Mouse (Mus musculus) forebrain, embryonic 10.5 days (tissue): ENCODE measurements around the gene Lin54. TPM values are rescaled to one million over a fixed set of nuclear protein-coding genes. Genes with fewer than 3 reads are reported as not detected.
A peak's percentile ranks its signal among the peaks of the same experiment; 100 is the strongest.

Source experiments
- DNase-seq: peaks from one replicate; pipeline ENCODE4 v3.0.0-alpha.2; 2017; ENCODE audit warnings: low spot score; ENCODE audit errors: extremely low spot score
- H3K27ac ChIP-seq: fragments of 300-500 bp; sonication (generic); 2 replicates; pipeline ENCODE4 v1.5.1; 2016; ENCODE audit warnings: mild to moderate bottlenecking
- H3K27me3 ChIP-seq: fragments of 300-500 bp; sonication (generic); 2 replicates; pipeline ENCODE4 v1.6.1; 2016; ENCODE audit warnings: mild to moderate bottlenecking; ENCODE audit not compliant: poor library complexity, severe bottlenecking
- H3K36me3 ChIP-seq: fragments of 300-500 bp; sonication (generic); replicated peaks from 2 replicates; pipeline ENCODE4 v1.6.1; 2016; ENCODE audit warnings: mild to moderate bottlenecking, moderate library complexity
- H3K4me1 ChIP-seq: fragments of 300-500 bp; sonication (generic); 2 replicates; pipeline ENCODE4 v1.6.1; 2016
- H3K4me3 ChIP-seq: fragments of 300-500 bp; sonication (generic); 2 replicates; pipeline ENCODE4 v1.5.1; 2016; ENCODE audit warnings: mild to moderate bottlenecking, moderate library complexity
- H3K9me3 ChIP-seq: fragments of 300-500 bp; sonication (generic); 2 replicates; pipeline ENCODE4 v1.6.1; 2016; ENCODE audit warnings: mild to moderate bottlenecking, moderate library complexity
- WGBS: fragments of 180-500 bp; shearing (Covaris S2); methylation state at CpG from one replicate; pipeline ENCODE4 v1.1.7; 2016; 5-methylcytosine and 5-hydroxymethylcytosine counted together
- polyA plus RNA-seq: library from polyadenylated mRNA; unstranded; fragments of >200 nt; fragmentation: Nextera tagmentation; extraction: Ambion mirVana; gene quantifications from 2 replicates; pipeline ENCODE4 v1.2.1, GENCODE M21; 2016

Lin54 gene
- polyA plus RNA-seq, 1 experiment from 2014 or later = 14.6 TPM

DNA sequence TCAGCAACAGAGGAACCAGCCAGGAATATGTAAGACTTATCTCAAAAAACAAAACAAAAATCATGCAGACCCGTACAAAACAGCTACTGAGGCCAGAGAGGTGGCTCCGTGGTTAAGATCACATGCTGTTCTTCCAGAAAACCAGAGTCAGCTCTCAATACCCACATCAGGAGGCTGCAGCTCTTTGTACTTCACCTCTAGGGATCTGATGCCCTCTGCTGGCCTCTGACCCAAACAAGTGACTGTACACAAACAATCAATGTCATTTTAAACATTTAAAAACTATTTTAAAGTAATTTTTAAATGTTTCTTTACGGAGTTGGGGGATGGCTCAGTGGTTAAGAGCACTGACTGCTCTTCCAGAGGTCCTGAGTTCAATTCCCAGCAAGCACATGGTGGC, 24.1 kb downstream of the Lin54 start:
- WGBS = 85% methylated on average over 3 of the region's 3 CpGs

GRCm38 (mm10) chr5:100467336-100467735, 33.1 kb downstream of the Lin54 start:
- Histone ChIP-seq H3K27ac (no peak overlapping the region), H3K36me3 (peaks cover 64% of the 10 kb centered on the region), H3K4me1 (no peaks in the 10 kb centered on the region), H3K27me3 (no peaks in the 10 kb centered on the region), H3K9me3 (no peaks in the 10 kb centered on the region), H3K4me3 (no peak overlapping the region)
- DNase-seq = no peak
- WGBS = 95% methylated on average over 7 of the region's 7 CpGs

More for the DNA sequence above, 24.1 kb downstream of the Lin54 start:
- no peaks in the 10 kb centered on the region for H3K27me3 ChIP-seq
- H3K4me1 ChIP-seq = no peaks in the 10 kb centered on the region
- no peak overlapping the region for H3K4me3 ChIP-seq
- H3K36me3 ChIP-seq = peaks cover 80% of the 10 kb centered on the region
- no peak for DNase-seq
- no peak overlapping the region for H3K27ac ChIP-seq
- no peaks in the 10 kb centered on the region for H3K9me3 ChIP-seq

DNA sequence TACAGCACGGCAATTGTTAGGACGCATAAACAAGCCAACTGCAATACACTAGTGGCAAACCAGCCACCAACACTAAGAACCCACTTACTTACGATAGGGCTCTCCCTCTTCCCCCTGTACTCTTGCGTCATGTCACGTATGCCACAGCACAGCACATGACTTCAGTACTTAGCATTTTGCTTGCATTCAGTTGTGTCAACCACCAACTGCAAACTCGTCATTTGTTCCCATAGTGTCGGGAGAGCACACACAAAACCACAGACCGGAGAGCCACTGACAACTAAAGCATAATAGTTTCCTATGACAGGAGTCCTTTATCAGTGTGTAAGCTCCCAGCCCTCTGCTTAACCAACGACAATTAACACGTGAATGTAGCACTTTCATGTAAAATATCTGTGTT, 33.8 kb downstream of the Lin54 start:
- no peak overlapping the region for H3K27ac ChIP-seq
- no peaks in the 10 kb centered on the region for H3K4me1 ChIP-seq
- peaks cover 64% of the 10 kb centered on the region for H3K36me3 ChIP-seq
- DNase-seq = no peak
- H3K27me3 ChIP-seq = no peaks in the 10 kb centered on the region
- no peak overlapping the region for H3K4me3 ChIP-seq
- H3K9me3 ChIP-seq = no peaks in the 10 kb centered on the region
- 93% methylated on average over 10 of the region's 10 CpGs for WGBS

GRCm38 (mm10) chr5:100462374-100462773, 38.1 kb downstream of the Lin54 start:
- peaks cover 82% of the 10 kb centered on the region for H3K36me3 ChIP-seq
- no peaks in the 10 kb centered on the region for H3K27me3 ChIP-seq
- H3K4me1 ChIP-seq = no peaks in the 10 kb centered on the region
- WGBS = 96% methylated on average over 2 of the region's 2 CpGs
- H3K9me3 ChIP-seq = no peaks in the 10 kb centered on the region
- no peak overlapping the region for H3K4me3 ChIP-seq
- H3K27ac ChIP-seq = no peak overlapping the region
- DNase-seq = no peak

DNA sequence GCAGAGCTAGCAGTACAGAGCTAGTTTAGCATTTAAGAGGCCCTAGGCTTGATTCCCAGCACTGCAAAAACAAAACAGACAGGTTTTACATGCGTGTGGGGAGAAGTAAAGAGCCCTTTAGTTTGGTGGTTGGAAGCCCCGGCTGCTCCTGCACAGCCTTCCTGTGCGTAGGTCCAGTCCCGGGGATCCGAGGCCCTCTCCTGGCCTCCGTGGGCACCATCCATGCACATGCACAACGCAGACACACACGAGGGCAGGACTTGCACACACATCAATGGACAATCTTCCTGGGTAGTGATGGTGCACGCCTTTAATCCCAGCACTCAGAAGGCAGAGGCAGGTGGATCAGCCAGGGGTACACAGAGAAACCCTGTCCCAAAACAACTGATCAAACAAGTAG, 38.9 kb downstream of the Lin54 start:
- DNase-seq = no peak

GRCm38 (mm10) chr5:100459468-100459867, 41.0 kb downstream of the Lin54 start:
- Histone ChIP-seq H3K27ac (no peak overlapping the region), H3K27me3 (no peaks in the 10 kb centered on the region), H3K36me3 (peaks cover 82% of the 10 kb centered on the region), H3K4me3 (no peak overlapping the region), H3K4me1 (no peaks in the 10 kb centered on the region), H3K9me3 (no peaks in the 10 kb centered on the region)
- whole genome bisulfite sequencing = 92% methylated on average over 5 of the region's 5 CpGs
- no peak for DNase-seq

More for the DNA sequence above, 38.9 kb downstream of the Lin54 start:
- no peak overlapping the region for H3K4me3 ChIP-seq
- H3K36me3 ChIP-seq = peaks cover 82% of the 10 kb centered on the region
- H3K9me3 ChIP-seq = no peaks in the 10 kb centered on the region
- H3K27me3 ChIP-seq = no peaks in the 10 kb centered on the region
- no peaks in the 10 kb centered on the region for H3K4me1 ChIP-seq
- WGBS = 92% methylated on average over 9 of the region's 9 CpGs
- no peak overlapping the region for H3K27ac ChIP-seq

DNA sequence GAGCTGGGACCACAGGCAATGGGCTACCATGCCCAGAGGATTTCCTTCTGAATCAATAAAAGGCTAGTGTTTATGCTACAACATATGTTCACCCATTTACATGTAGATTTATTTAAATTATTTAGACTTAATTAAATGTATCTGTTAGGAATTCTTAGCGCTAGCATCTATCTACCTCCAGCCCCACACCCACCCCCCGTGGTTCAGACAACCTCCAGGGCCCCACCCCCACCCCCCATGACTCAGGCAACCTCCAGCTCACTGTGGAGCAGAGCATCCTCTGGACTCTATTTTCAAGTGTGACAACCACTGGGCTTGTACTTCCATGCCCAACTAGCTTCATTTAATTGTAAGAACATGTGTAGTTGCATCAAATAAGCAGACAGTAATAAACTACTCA, 48.6 kb downstream of the Lin54 start:
- WGBS = 91% methylated on average over 2 of the region's 2 CpGs
- Histone ChIP-seq H3K36me3 (peaks cover 97% of the 10 kb centered on the region), H3K4me1 (no peaks in the 10 kb centered on the region), H3K27ac (no peak overlapping the region), H3K9me3 (no peaks in the 10 kb centered on the region), H3K4me3 (no peak overlapping the region), H3K27me3 (no peaks in the 10 kb centered on the region)
- DNase-seq = no peak

GRCm38 (mm10) chr5:100438796-100439195, 61.6 kb downstream of the Lin54 start:
- Histone ChIP-seq H3K9me3 (0 out of 2 replicates have a peak, but pooled peaks cover 5% of the 10 kb centered on the region), H3K36me3 (peaks cover 45% of the 10 kb centered on the region), H3K4me1 (no peaks in the 10 kb centered on the region), H3K27me3 (no peaks in the 10 kb centered on the region), H3K27ac (no peak overlapping the region), H3K4me3 (no peak overlapping the region)
- no peak for DNase-seq
- 97% methylated on average over 14 of the region's 14 CpGs for WGBS

DNA sequence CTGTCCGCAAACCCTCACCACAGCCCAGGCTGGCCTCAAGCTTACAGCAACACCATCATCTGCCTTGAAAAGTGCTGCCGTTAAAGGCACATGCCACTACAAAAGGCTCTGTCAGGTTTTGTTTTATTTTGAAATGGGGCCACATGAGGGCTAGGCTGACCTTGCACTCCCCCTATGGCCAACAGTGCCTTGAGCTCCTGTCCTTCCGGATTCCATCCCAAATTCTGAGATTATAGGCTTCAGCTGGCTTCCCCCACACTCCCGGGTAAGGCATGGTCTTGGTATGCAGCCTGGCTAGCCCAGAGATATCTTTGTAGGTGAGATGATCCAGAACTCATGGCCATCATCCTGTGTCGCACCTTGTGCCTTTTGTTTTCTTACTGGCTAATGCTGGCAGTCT, 62.5 kb downstream of the Lin54 start:
- Histone ChIP-seq H3K27ac (no peak overlapping the region), H3K4me1 (no peaks in the 10 kb centered on the region), H3K27me3 (no peaks in the 10 kb centered on the region), H3K36me3 (peaks cover 38% of the 10 kb centered on the region), H3K4me3 (no peak overlapping the region), H3K9me3 (0 out of 2 replicates have a peak, but pooled peaks cover 5% of the 10 kb centered on the region)
- DNase-seq = no peak
- 94% methylated on average over 5 of the region's 5 CpGs for WGBS

DNA sequence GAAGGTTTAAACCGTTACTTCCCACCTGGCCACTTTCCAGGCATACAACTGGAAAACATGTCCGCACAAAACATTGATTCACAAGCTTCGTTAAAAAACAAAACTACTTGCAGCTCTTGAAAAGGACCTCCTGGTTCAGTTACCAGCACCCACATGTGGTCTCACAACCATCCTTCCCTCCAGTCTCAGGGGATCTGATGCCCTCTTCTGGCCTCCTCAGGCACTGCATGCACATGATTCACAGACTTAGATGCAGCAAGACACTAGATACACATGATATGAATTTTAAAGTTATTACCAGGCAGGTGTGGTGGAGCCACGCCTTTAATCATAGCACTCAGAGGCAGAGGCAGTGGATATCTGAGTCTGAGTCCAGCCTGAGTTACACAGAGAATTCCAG, 63.4 kb downstream of the Lin54 start:
- Histone ChIP-seq H3K36me3 (peaks cover 38% of the 10 kb centered on the region), H3K27ac (no peak overlapping the region), H3K27me3 (no peaks in the 10 kb centered on the region), H3K9me3 (0 out of 2 replicates have a peak, but pooled peaks cover 5% of the 10 kb centered on the region), H3K4me1 (no peaks in the 10 kb centered on the region), H3K4me3 (no peak overlapping the region)
- DNase-seq = no peak
- WGBS = 96% methylated on average over 4 of the region's 4 CpGs

GRCm38 (mm10) chr5:100430966-100431365, 69.5 kb downstream of the Lin54 start:
- WGBS = 61% methylated on average over 2 of the region's 2 CpGs
- Histone ChIP-seq H3K27me3 (no peaks in the 10 kb centered on the region), H3K9me3 (no peaks in the 10 kb centered on the region), H3K4me1 (peaks cover 37% of the 10 kb centered on the region), H3K36me3 (peaks cover 27% of the 10 kb centered on the region), H3K4me3 (peak overlapping the region; percentile 67; the same call in 1 of the 2 replicates), H3K27ac (no peak overlapping the region)
- DNase-seq = no peak

DNA sequence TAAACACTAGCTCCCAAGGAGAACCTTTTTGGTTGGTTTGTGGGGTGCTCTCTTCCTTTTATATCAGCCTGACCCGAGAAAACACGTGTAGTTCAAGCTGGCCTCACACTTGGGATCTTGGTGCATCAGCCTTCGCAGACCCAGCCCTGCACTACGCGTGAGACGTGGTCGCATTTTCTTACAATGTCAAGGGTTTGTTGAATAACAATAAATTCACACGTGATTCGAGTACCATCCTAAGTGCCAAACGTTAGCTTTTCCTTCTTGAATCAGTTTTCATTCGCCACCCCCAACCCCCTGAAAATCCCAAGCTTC, 70.4 kb downstream of the Lin54 start:
- Histone ChIP-seq H3K4me3 (peak overlapping the region; percentile 67), H3K27me3 (no peaks in the 10 kb centered on the region), H3K9me3 (no peaks in the 10 kb centered on the region), H3K4me1 (peaks cover 46% of the 10 kb centered on the region), H3K27ac (peak overlapping the region; percentile 95), H3K36me3 (peaks cover 36% of the 10 kb centered on the region)
- WGBS = 6% methylated on average over 11 of the region's 11 CpGs
- no peak for DNase-seq

GRCm38 (mm10) chr5:100429344-100430075, 70.9 kb downstream of the Lin54 start:
- peak overlapping the region; percentile 95 for H3K27ac ChIP-seq
- no peaks in the 10 kb centered on the region for H3K27me3 ChIP-seq
- DNase-seq = peak; percentile 98
- H3K9me3 ChIP-seq = no peaks in the 10 kb centered on the region
- peaks cover 41% of the 10 kb centered on the region for H3K36me3 ChIP-seq
- H3K4me1 ChIP-seq = peaks cover 52% of the 10 kb centered on the region
- under 1% methylated on average over 53 of the region's 53 CpGs for WGBS
- H3K4me3 ChIP-seq = peak overlapping the region; percentile 67
